Mouse (Mus musculus) cerebellum, adult 11 months (tissue): ENCODE measurements at regions not wholly inside any gene's neighbourhood (a gene's known extent, or its start where the extent isn't known, plus 50 kb on each side); places are given as distances from the start of the nearest gene placed in this dataset.

ENCODE experiments used
- DNase-seq: peaks from one replicate; pipeline ENCODE4 v3.0.0; 2022

DNA sequence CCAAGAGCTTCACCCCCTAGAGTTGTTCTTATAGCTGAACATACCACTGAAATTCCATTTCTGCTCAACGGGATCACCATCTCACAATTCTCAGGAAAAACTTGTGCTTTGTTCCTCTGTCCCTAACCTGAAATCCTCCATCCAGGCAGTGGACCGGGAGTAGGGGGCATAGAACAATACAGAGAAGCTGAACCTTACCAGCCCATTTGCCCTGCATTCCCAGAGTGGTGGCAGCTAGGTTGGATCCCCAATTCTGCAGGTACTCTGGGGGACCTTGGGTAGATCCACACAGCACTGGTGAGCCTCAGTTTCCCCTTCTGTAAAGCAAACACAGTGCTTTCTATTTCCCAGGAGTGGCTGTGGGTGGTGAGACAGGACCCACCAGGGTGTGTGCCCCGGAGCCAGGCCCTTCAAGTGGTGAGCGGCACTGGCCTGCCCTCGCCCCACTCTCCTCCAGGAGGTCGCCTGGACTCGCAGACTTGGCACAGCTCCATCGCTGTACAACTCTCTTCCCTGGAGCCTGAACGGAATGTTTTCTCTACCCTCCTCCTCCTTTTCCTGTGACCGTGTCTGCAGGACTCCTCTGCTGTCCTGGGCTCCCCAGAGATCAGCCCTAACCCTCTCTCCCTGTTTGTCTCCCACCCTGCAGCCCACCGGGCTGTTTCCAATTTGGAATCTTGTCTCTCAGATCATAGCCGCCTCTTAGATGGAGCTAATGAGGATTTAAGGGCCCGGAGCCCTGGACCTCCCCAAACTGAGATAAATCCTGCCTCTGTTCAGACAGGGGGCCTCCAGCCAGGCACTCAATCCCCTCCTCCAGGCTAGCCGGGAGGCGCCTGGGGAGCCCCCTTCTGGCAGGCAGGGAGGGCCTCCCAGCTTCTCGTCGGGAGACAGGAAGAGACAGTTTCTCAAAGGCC is 52.3 kb upstream of the Cux1 start:
- DNase-seq = no peak

DNA sequence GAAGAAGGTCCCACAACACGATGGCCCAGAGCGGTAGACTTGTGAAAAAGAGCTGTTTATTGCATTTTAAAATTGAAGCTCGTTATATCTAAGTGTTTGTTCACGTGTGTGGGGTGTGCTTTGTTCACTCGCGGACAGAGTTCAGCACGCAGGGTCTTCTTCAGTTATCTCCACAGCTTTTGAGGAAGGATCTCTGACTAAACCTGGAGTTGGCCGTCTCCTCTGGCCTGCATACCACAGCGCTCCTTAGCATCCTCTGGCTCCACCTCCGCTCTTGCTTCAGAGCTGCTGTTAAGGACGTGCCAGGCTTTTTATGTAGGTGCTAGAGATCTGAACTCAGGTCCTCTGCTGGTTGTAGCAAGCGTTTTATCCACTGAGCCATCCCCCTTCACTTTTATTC is 52.9 kb upstream of the Cux1 start:
- DNase-seq = no peak

DNA sequence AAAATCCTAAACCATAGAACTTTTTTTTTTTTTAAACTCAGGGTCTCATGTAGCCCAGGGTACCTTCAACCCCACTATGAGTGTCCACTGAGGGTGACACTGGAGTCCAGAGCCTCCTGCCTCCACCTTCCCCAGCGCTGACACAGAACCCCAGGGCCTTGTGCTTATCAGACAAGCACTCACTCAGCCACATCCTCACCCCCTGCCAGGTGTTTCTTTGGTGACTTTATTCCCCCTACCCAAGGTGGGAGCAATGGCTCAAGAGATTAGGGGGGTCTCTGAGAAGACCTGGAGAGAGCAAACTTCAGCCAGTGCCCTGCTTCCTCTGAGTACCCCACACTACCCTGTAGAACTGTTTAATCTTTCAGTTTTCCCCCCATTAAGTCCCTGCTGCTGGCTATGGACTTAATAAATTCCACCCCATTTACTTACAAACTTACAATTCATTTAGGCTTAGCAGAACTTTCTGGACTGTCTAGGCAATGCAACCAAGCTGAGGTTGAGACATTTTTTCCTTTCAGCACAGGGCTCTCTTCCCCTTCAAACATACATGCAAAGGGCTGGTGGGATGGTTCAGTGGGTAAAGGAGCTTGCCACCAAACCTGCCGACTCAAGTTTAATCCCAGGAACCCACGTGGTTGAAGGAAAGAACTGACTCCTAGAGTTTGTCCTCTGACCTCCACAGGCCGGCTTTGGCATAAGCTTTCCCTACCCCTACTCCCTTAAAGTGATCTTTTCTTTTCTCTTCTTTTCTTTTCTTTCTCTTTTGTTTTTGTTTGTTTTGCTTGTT is 54.2 kb upstream of the Cux1 start:
- DNase-seq = no peak

DNA sequence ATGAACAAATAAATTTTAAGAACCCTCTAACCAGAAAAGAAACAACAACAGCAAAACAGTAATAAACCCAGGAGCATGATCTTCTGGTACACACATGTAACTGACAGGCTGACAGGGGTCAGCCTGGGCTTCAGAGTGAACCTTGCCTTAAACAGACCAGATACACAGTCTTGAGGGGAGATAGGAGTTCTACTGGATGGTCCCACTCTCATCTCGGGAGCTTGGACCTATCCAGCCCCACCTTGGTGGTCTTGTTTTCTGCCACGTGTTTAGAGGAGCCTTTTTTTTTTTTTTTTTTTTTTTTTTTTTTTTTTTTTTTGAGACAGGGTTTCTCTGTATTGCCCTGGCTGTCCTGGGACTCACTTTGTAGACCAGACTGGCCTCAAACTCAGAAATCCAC is 54.9 kb upstream of the Cux1 start:
- DNase-seq = no peak

DNA sequence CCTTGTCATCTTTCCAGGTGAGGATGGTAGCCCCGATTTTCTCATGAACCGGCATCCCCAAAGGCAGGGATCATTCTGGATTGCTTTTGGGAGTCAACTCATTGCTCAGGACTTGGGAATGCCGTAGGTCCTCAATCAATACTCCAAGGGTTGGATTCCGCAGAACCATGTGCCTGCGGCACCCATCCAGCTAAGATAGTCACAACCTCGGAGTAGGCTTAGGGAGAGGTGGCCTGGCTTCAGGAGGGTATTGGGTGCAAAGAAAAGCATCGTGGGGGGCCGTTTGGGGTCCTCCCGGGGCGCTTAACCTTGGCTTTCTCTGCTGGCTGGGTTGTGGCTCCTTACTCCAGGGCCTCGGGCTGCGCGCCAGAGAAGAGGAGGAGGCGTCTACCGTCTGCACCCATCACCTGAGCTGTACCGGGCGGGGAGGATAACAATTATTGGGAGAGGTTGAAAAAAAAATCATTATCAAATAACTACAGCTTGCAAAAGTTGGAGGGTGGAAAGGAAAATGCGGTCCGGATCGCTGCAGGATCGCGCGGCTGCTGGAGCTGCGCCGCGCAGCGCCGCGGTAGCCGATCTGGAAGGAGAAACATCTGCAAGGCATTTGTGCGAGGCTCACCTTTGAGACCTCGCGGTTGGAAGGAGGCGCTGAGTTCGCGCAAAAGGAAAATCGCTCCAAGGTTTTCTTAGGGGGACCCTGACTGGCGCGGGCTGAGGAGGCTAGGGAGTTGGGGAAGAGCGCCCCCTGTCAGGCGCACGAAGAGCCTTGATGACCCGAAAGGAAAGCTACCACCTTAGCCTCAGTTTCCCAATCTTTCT is 55.6 kb upstream of the Cux1 start:
- DNase-seq = peak; percentile 54

DNA sequence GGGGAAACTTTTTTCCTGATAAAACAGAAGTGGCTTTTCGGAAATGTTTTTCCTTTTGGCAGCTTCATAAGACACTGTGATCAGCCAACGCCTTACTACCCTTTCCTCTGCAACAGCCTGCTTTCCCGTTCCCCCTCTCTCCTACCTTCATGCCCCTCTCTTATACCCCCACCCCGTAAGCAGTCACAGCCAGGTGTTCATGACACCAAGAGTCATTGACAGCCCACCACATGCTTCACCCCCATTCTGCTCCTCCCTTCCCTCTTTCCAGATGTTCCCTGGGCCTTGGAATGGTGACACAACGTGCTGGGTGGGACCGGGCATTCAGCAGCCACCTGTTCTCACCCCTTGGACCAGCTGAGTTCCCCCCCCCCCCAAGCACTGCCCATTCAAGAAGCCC is 56.5 kb upstream of the Cux1 start:
- no peak for DNase-seq

DNA sequence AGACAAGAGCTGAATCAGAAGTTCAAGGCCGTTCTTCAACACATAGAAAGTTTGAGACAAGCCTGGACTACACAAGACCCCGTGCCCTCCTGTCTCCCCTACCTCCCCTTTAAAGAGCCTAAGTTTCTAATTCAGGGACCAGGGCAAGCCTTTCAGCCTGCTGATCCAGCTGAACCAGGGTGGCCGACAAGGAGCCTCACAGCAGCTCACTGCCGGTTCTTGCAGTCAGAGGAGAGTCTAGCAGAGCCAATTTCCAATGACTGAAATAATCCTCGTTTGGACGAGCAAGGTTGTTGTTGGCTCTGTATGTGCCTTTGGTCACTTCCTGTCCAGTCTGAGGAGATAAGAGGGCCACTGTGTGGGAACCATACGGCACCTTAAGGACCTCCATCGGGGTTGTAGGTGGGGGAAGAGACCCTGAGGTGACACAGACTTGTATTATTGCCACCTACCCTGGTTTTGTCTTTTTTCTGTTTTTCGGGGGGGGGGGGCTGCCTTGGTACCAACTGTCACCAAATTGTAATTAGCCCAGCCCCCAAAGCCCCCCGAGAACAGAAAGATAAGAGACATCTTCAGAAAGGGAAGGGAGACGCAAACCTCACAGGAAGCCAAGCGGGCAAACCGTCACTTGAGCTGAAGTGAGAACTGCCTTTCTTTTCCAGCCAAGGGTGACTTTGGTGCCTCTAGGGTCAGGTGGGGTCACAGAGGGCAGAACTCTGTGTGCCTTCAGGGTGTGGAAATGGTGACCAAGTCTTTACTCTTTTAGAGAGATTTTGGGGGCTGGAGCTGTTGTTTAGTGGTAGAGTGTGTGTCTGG is 58.1 kb upstream of the Cux1 start:
- no peak for DNase-seq

DNA sequence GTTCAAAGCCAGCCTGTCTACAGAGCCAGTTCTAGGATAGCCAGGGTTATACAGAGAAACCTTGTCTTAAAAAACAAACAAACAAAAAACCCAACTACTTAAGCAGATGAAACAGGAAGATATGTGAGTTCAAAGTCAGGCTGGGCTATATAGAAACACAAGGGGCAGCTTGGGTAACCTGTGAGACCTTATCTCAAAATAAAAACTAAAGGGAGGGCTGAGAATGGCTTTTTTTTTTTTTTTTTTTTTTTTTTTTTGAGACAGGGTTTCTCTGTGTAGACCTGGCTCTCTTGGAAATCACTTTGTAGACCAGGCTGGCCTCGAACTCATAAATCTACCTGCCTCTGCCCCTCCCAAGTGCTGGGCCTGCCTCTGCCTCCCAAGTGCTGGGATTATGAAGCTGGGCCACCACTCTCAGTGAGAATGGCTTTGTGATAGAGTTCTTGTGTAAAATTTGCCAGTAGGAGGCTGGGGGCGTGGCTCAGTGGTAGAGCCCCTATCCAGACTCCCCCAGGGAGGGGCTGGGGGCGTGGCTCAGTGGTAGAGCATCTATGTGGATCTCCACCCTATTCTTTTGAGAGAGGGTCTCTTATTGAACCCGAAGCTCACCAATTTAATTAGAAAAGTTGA is 59.0 kb upstream of the Cux1 start:
- DNase-seq = no peak

DNA sequence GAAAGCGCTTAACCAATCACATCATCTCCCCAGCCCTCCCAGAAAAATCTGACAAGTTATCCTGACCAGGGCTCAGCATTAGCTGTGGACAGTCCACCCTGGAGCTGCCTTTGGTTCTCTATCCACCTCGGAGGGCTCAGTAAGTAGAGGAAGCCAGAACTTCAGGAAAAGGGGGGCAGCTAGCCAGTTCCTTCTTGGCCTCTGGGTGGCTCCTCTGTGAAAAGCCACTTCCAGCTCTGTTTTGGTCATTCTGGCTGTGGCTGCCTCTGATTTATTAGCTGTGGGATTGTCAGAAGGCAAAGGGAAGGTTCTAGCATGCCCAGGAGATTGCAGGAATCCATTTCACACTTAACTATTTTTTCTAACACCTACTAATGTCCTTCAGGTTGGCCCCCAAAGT is 59.6 kb upstream of the Cux1 start:
- no peak for DNase-seq

DNA sequence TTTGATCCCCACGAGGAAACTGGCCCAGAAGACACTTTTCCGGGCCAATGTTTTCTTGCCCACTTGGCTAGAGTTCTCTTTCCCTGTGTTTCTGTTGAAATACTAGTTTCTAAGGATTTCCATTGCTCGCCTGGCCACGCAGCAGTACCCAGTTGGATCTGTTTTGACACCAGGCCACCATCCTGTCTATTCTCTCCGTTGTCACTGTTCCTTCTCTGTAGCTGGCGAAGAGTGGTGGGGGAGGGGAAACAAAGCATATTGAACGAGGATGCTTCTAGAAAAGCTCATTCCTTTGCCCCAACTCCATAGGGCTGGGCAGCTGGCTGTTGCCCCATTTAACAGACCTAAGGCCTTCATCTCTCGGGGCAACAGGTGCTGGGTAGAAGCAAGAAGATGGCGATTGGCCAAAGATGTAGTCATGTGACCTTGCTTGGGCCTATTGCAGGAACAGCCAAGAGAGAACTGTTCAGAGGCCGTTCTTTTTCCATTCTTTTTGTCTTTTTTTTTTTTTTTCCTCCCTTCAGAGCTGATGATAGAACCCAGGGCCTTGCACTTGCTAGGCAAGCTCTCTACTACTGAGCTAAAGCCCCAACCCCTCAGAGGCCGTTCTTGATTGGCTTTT is 60.5 kb upstream of the Cux1 start:
- DNase-seq = peak; percentile 4

DNA sequence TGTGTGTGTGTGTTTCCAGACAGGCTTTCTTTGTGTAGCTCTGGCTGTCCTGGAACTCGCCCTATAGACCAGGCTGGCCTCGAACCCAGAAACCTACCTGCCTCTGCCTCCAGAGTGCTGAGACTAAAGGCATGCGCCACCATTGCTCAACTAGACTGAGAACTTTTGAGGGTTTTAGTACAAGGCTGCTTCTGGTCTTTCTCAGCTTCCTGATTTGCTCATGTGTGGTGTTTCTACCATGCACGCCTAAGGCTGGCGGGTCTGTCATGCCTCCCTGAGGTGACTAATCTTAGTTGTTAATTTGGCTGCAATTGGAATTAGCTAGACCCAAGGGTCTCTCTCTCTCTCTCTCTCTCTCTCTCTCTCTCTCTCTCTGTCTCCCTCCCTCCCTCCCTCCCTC is 61.2 kb upstream of the Cux1 start:
- no peak for DNase-seq

DNA sequence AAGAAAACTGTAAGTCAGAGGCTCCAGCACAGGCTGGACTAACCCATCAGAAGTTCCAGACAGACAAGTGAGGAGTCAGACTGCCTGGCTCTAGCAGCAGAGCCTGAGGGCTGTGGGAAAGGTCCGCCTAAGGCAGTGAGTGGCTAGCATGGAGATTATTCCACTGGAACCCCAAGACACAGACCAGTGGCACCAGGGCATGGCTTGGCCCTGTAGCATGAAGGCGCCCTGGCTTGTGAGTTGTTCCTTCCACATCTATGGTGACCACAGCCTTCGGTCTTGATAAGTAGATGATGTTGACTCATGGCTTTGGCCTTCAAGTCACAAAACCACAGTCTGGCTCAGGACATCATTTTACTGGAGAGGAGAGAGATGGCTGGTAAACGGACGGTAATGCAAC is 60.7 kb upstream of the Myl10 start:
- no peak for DNase-seq

DNA sequence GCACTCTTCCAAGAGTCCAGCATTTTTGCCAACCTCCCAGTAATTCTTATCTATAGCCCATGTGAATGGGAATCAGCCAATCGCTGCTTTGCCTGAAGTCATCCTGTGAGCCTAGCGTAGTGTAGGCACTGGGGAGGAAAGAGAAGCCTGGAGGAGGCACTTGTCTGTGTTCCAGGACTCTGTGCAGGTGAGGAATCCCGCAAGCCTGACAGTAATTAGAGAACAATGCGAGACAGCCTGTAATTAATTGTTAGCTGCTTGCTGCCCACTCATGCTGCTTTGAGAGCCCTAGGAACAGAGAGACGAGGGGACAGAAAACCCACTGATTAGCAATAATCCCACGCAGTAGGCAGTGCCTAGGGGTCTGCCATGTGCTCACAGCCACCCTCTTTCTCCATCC is 59.0 kb upstream of the Myl10 start:
- no peak for DNase-seq

DNA sequence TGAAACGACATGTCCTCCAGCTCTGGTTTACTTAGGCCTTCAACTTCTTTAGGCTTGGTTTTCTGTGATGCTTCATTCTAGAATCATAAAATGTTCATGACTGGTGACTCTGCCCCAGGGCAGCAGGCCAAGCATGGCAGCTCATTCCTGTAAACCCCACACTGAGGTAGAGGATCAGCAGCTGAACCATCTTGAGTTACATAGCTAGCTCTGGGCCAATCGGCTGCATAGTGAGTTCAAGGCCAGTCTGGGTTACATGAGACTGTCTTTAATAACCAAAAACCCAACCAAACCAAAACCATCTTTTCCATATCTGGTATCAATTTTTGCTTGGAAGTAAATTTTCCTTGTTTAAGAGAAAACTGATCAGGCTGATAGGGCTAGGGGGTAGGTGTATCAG is 57.8 kb upstream of the Myl10 start:
- no peak for DNase-seq

DNA sequence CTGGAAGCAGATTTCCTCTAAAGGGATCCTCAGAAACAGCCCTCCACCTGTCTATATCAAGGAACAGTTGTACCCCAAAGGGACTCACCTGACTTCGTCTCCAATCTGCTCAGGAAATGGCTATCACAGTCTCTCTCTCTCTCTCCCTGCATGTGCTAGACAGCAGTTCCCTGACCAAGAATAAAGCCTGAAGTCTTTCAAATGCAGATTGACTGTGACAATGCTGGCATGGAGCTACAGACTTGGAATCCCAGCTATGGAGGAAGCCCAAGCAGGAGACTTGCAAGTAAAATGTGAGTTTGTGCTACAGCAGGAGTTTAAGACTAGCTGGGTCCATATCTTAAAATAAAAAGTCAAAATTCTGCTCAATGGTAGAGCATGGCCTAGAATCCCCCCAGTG is 56.5 kb upstream of the Myl10 start:
- DNase-seq = no peak

DNA sequence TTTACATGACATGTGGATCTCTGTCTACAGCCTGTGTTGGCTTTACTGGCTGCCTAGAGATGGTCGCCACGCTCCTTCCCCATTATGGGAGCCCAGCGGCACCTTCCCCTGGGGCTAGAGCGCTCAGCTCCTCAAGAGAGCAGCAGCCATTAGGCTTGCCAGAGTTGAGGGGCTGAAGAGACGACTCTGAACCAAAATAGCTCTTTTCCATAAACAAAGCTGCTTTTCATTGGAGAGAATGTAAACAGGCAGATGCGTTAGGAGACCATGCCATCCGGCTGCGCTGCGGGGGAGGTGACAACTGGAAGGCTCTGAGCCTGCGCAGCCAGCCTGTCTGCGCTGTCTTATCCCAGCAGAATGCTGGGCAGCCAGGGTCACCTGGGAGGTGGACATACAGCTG is 55.1 kb upstream of the Myl10 start:
- no peak for DNase-seq

DNA sequence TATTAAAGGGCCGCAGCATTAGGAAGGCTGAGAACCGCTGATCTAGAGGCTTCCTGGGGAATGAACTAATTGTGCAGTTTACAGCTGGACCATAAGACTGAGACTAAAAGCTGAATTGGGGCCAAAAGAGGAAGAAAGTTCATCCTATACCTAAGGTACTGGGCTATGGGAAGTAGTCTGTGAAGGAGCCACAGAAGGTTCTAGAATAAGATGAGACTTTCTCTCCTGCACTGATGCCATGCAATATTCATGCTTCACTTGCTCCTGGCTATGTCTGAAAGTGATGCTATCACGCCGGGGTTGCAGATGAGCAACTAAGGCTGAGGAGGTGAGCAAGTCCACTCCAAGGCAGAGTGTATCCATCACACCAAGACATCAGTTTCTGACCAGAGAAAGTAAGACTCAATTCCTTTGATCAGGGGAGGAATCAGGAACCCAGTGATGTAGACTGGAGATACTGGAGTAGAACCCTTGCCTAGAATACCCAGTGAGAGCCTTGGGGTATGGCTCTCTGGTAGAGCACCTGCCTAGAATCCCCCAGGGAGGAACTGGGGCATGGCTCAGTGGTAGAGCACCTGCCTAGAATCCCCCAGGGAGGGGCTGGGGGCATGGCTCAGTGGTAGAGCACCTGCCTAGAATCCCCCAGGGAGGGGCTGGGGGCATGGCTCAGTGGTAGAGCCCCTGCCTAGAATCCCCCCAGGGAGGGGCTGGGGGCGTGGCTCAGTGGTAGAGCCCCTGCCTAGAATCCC is 51.9 kb upstream of the Myl10 start:
- DNase-seq = no peak

DNA sequence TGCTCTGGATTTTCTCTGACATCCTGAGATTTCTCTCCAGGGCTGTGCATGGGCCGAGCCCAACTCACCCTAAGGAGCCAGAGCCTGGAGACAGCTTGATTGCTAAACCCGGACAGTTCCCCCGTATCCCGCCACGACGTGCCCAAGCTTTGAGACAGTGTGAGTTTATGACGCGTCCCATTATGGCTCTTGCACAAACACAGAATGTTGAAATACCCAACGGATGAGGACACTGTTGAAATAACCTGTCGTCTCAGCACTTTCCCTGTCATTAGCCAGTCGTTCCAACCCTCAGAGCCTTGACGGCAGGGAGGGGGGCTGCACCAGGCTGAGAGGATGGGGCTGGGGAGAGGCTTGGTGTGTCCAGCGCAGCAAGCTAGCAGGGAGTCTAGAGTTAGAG is 50.7 kb upstream of the Myl10 start:
- no peak for DNase-seq
